Mouse (Mus musculus) lung, postnatal 0 days (tissue): ENCODE results near the gene Ryr3.

Experiments
- CTCF ChIP-seq: IDR thresholded peaks from 2 replicates; pipeline ENCODE4 v1.5.1; 2016; ENCODE audit warnings: antibody characterized with exemption, mild to moderate bottlenecking
- EP300 ChIP-seq: IDR thresholded peaks from 2 replicates; pipeline ENCODE4 v1.6.1; 2016; ENCODE audit warnings: antibody characterized with exemption, mild to moderate bottlenecking, control low read depth

DNA sequence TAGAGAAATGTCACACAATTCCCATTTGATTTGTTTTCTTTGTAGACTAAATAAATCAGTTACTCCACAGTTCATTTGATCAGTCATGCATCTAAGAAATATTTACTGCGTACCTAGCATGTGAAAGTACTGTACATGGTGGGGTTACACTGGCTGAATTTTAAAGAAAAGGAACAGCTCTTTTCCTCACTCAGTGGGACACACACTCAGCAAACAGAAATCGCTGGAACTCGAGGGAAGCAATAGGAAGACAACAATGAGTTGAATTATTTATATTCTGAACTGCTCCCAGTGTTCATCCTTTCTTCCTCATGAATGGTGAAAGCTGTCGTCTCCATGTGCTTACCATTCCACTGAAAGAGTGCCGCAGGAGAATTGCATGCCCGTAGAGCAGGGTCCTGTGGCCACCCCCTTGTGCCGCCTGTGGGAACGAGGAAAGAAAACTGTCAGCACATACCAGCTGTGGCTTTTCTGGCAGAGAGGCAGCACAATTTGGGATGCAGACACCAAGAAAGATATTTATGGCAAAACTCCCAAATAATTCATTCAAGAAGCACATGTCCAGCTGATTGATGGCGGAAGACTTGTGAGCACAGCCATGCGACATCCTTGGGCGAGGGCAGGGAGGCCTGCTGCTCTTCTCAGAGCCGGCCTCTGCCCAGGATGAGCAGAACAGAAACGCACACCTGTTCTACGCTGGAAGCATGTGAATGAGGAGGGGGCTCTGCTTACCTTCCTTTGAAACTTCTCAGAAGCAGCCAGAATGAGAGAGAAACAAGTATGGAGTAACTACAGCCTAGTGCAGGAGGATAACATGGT, 249.9 kb downstream of the Ryr3 start:
- TF ChIP-seq CTCF (no peak), EP300 (no peak)
